Mouse (Mus musculus): Measurements from ENCODE around the gene Grifin. TPM values are rescaled to one million over a fixed set of nuclear protein-coding genes. Genes with fewer than 3 reads are reported as not detected.

Grifin gene
- polyA plus RNA-seq, 1 experiment from 2014 or later, result not detected

GRCm38 (mm10) chr5:140567751-140568150, 2.9 kb upstream of the Grifin start:
- WGBS, result 91% methylated on average over 5 of the region's 5 CpGs
- H3K36me3 ChIP-seq, result no peaks in the 10 kb centered on the region
- no peaks in the 10 kb centered on the region for H3K27me3 ChIP-seq
- H3K4me1 ChIP-seq (replicated peaks), result peaks cover 17% of the 10 kb centered on the region
- H3K9me3 ChIP-seq, result no peaks in the 10 kb centered on the region
- no peak overlapping the region for H3K4me2 ChIP-seq
- no peak for ATAC-seq (ENCODE audit: low FRiP score, low read depth)
- H3K9ac ChIP-seq, result no peak overlapping the region
- no peak overlapping the region for H3K4me3 ChIP-seq
- no peak overlapping the region for H3K27ac ChIP-seq (replicated peaks)

DNA sequence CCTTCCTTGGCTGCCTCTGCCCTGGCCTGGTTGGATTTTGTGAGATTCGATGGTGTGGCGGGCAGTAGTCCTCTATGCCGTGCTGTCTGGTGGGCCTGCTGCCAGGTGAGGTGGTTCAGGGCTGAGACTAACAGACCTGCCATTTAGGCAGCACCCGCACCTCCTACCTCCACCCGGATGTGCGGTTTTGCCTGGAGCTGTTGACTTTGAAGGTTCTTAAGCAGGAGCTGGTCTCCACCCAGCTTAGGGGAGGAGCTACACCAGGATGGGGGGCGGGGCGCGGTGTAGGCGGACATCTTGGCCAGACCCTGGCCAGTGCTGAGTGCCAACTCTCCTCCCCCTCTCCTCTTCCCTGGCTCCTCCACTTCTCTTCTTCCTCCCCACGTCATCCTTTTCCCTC, 2.5 kb upstream of the Grifin start:
- H3K4me2 ChIP-seq, result no peak overlapping the region
- H3K9me3 ChIP-seq, result no peaks in the 10 kb centered on the region
- no peak overlapping the region for H3K27ac ChIP-seq (replicated peaks)
- H3K4me1 ChIP-seq (replicated peaks), result peaks cover 17% of the 10 kb centered on the region
- no peaks in the 10 kb centered on the region for H3K36me3 ChIP-seq
- no peaks in the 10 kb centered on the region for H3K27me3 ChIP-seq
- ATAC-seq (ENCODE audit: low FRiP score, low read depth), result peak; percentile 47; the same call in 1 of the 2 replicates
- WGBS, result 52% methylated on average over 11 of the region's 11 CpGs
- H3K9ac ChIP-seq, result no peak overlapping the region
- H3K4me3 ChIP-seq, result no peak overlapping the region

GRCm38 (mm10) chr5:140566271-140566670, 1.4 kb upstream of the Grifin start:
- ATAC-seq (ENCODE audit: low FRiP score, low read depth), result no peak
- 62% methylated on average over 4 of the region's 4 CpGs for WGBS
- Histone ChIP-seq H3K36me3 (no peaks in the 10 kb centered on the region), H3K27ac (replicated peaks) (peak overlapping the region; percentile 10; the same call in 1 of the 2 replicates), H3K4me3 (no peak overlapping the region), H3K4me2 (no peak overlapping the region), H3K27me3 (no peaks in the 10 kb centered on the region), H3K4me1 (replicated peaks) (peaks cover 17% of the 10 kb centered on the region), H3K9me3 (no peaks in the 10 kb centered on the region), H3K9ac (no peak overlapping the region)

GRCm38 (mm10) chr5:140565856-140566255, 985 bp upstream of the Grifin start:
- no peak overlapping the region for H3K9ac ChIP-seq
- H3K36me3 ChIP-seq, result no peaks in the 10 kb centered on the region
- H3K4me1 ChIP-seq (replicated peaks), result peaks cover 17% of the 10 kb centered on the region
- no peaks in the 10 kb centered on the region for H3K9me3 ChIP-seq
- ATAC-seq (ENCODE audit: low FRiP score, low read depth), result peak; percentile 43
- H3K27ac ChIP-seq (replicated peaks), result peak overlapping the region; percentile 10; the same call in 1 of the 2 replicates
- H3K27me3 ChIP-seq, result no peaks in the 10 kb centered on the region
- no peak overlapping the region for H3K4me3 ChIP-seq
- H3K4me2 ChIP-seq, result no peak overlapping the region
- 48% methylated on average over 6 of the region's 6 CpGs for WGBS

GRCm38 (mm10) chr5:140565451-140565850, 580 bp upstream of the Grifin start:
- Histone ChIP-seq H3K27me3 (no peaks in the 10 kb centered on the region), H3K4me3 (no peak overlapping the region), H3K9ac (no peak overlapping the region), H3K4me2 (no peak overlapping the region), H3K9me3 (no peaks in the 10 kb centered on the region), H3K4me1 (replicated peaks) (peaks cover 17% of the 10 kb centered on the region), H3K36me3 (no peaks in the 10 kb centered on the region), H3K27ac (replicated peaks) (0 out of 2 replicates have a peak overlapping the region, but pooled peaks have one; percentile 10)
- ATAC-seq (ENCODE audit: low FRiP score, low read depth), result peak; percentile 58
- 16% methylated on average over 5 of the region's 5 CpGs for WGBS

GRCm38 (mm10) chr5:140562601-140563000, 2.3 kb downstream of the Grifin start:
- no peak overlapping the region for H3K27ac ChIP-seq (replicated peaks)
- ATAC-seq (ENCODE audit: low FRiP score, low read depth), result no peak
- 81% methylated on average over 9 of the region's 9 CpGs for WGBS
- H3K36me3 ChIP-seq, result no peaks in the 10 kb centered on the region
- no peak overlapping the region for H3K9ac ChIP-seq
- no peaks in the 10 kb centered on the region for H3K27me3 ChIP-seq
- H3K4me3 ChIP-seq, result no peak overlapping the region
- no peaks in the 10 kb centered on the region for H3K9me3 ChIP-seq
- no peak overlapping the region for H3K4me2 ChIP-seq
- peaks cover 9% of the 10 kb centered on the region for H3K4me1 ChIP-seq (replicated peaks)

GRCm38 (mm10) chr5:140556859-140557258, 8.0 kb downstream of the Grifin start:
- no peak for ATAC-seq (ENCODE audit: low FRiP score, low read depth)
- WGBS, result 52% methylated on average over 3 of the region's 3 CpGs

GRCm38 (mm10) chr5:140553719-140554118, 11.2 kb downstream of the Grifin start:
- H3K4me2 ChIP-seq, result no peak overlapping the region
- ATAC-seq (ENCODE audit: low FRiP score, low read depth), result no peak
- no peaks in the 10 kb centered on the region for H3K36me3 ChIP-seq
- H3K27me3 ChIP-seq, result no peaks in the 10 kb centered on the region
- WGBS, result 88% methylated on average over 7 of the region's 7 CpGs
- no peak overlapping the region for H3K4me3 ChIP-seq
- no peak overlapping the region for H3K27ac ChIP-seq (replicated peaks)
- H3K4me1 ChIP-seq (replicated peaks), result peaks cover 12% of the 10 kb centered on the region
- H3K9me3 ChIP-seq, result no peaks in the 10 kb centered on the region
- H3K9ac ChIP-seq, result no peak overlapping the region

More at GRCm38 (mm10) chr5:140556859-140557258, 8.0 kb downstream of the Grifin start:
- Histone ChIP-seq H3K9ac (no peak overlapping the region), H3K4me2 (no peak overlapping the region), H3K27ac (replicated peaks) (no peak overlapping the region), H3K9me3 (no peaks in the 10 kb centered on the region), H3K27me3 (no peaks in the 10 kb centered on the region), H3K4me1 (replicated peaks) (no peaks in the 10 kb centered on the region), H3K4me3 (no peak overlapping the region), H3K36me3 (no peaks in the 10 kb centered on the region)

DNA sequence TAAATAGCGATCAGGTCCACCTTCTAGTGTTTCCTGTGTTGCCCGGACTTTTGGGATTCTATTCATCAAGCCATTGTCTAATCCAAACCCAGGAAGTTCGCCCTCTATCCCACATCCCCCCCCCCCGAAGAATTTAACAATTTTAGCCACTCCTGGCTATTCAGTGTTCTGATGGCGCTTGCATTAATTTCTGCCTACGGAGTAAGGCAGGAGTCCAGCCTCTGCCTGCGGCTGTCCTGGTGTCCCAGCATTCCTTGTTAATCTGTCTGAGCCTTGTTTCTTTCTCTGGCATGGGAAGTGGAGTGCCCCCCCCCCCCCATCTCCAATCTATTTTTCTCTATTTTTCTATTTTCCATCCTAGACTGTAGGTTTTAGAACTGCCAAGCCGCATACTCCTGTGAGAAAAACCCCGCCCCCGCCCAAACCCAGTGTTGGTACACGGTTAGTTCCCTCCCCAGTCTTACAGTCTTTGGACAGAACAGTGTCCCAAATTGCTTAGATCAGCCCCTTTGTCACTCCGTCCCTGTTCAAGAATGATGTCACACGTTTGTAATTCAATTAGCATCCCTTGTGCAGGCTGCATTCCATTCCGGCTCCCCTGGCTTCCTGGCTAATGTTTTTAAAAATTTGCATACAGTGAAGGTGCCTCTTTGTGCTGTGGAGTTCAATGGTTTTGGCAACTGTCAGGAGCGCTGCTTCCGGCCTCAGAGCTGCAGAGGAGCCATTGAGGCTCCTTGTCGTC, 15.4 kb downstream of the Grifin start:
- no peaks in the 10 kb centered on the region for H3K27me3 ChIP-seq
- peaks cover 12% of the 10 kb centered on the region for H3K4me1 ChIP-seq (replicated peaks)
- peak; percentile 90 for ATAC-seq (ENCODE audit: low FRiP score, low read depth)

DNA sequence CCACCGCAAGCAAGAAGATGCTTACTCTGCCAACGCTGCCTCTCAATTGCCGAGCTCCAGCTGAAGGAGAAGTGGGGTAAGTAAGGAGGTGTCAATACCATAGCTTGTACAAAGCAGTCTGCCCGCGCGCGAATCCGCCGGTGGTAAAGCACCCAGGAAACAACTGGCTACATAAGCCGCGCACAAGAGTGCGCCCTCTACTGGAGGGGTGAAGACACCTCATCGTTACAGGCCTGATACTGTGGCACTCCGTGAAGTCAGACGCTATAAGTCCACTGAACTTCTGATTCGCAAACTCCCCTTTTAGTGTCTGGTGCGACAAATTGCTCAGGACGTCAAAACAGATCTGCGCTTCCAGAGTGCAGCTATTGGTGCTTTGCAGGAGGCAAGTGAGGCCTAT, 18.5 kb downstream of the Grifin start:
- H3K9ac ChIP-seq, result no peak overlapping the region
- H3K4me1 ChIP-seq (replicated peaks), result peaks cover 26% of the 10 kb centered on the region

More for the DNA sequence above, 15.4 kb downstream of the Grifin start:
- WGBS, result 11% methylated on average over 17 of the region's 17 CpGs
- no peaks in the 10 kb centered on the region for H3K36me3 ChIP-seq
- no peaks in the 10 kb centered on the region for H3K9me3 ChIP-seq
- peak overlapping the region; percentile 50 for H3K27ac ChIP-seq (replicated peaks)
- no peak overlapping the region for H3K4me3 ChIP-seq
- peak overlapping the region; percentile 43 for H3K4me2 ChIP-seq
- H3K9ac ChIP-seq, result no peak overlapping the region

DNA sequence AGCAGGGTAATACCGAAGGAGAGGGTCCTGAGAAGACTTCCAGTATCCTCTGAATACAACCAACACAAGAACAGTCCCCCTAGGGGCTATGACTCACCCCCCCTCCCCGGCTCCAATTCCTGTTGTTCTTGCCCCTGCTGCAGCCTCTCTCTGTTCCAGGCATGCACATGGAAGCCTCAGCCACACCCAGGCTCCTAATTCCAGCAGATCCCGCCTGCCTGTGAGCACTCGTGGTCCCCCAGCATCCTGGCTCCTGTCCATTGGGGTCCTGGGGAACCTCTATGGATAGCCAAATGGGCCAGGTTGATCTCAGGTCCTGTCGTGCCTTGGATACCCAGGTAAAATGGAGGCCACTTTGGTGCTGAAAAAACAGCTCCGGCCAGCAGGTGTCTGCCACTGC, 19.2 kb downstream of the Grifin start:
- no peak overlapping the region for H3K4me2 ChIP-seq
- peaks cover 26% of the 10 kb centered on the region for H3K4me1 ChIP-seq (replicated peaks)
- H3K27ac ChIP-seq (replicated peaks), result no peak overlapping the region
- 74% methylated on average over 6 of the region's 6 CpGs for WGBS
- no peaks in the 10 kb centered on the region for H3K27me3 ChIP-seq
- no peaks in the 10 kb centered on the region for H3K9me3 ChIP-seq
- ATAC-seq (ENCODE audit: low FRiP score, low read depth), result no peak
- H3K36me3 ChIP-seq, result no peaks in the 10 kb centered on the region
- no peak overlapping the region for H3K4me3 ChIP-seq
- H3K9ac ChIP-seq, result no peak overlapping the region

More for the DNA sequence above, 18.5 kb downstream of the Grifin start:
- ATAC-seq (ENCODE audit: low FRiP score, low read depth), result no peak
- Histone ChIP-seq H3K27ac (replicated peaks) (no peak overlapping the region), H3K4me2 (no peak overlapping the region), H3K4me3 (no peak overlapping the region), H3K36me3 (no peaks in the 10 kb centered on the region), H3K27me3 (no peaks in the 10 kb centered on the region), H3K9me3 (no peaks in the 10 kb centered on the region)
- 86% methylated on average over 19 of the region's 19 CpGs for WGBS

- Histone ChIP-seq H3K4me1 (replicated peaks) (peaks cover 14% of the 10 kb centered on the region; the same call in 1 of the 2 replicates), H3K4me3 (no peak overlapping the region), H3K9me3 (no peaks in the 10 kb centered on the region), H3K27me3 (no peaks in the 10 kb centered on the region), H3K9ac (no peak overlapping the region), H3K4me2 (no peak overlapping the region), H3K36me3 (no peaks in the 10 kb centered on the region), H3K27ac (replicated peaks) (peak overlapping the region; percentile 70)
- ATAC-seq (ENCODE audit: low FRiP score, low read depth), result peak; percentile 90
- 45% methylated on average over 9 of the region's 9 CpGs for WGBS
Observed at GRCm38 (mm10) chr5:140542811-140543575, 21.9 kb downstream of the Grifin start.

All from hindbrain, embryonic 15.5 days (tissue).